Mouse (Mus musculus) heart, embryonic 14.5 days (tissue): Measurements from ENCODE around the gene Gdf1. TPM values are rescaled to one million over a fixed set of nuclear protein-coding genes. Genes with fewer than 3 reads are reported as not detected.
A peak's percentile ranks its signal among the peaks of the same experiment; 100 is the strongest.

Experiments
- ATAC-seq: fragments of 200-750 bp; cut with Nextera tagmentation; 2 replicates; pipeline ENCODE4 v1.8.0; 2017; ENCODE audit warnings: low read depth, moderate TSS enrichment; ENCODE audit not compliant: insufficient number of reproducible peaks, insufficient read depth, low FRiP score
- H3K27ac ChIP-seq, 2 experiments: fragments of 200-500 bp in 1 of 2; fragments of 300-500 bp in 1 of 2; sonication (generic) in 1 of 2; replicated peaks in 1 of 2; 2 replicates each; pipeline ENCODE4 v1.5.1; 2012 to 2014; ENCODE audit warnings: low read depth in 2 of 2, low read length in 2 of 2, control low read depth in 1 of 2, mild to moderate bottlenecking in 1 of 2, mixed read lengths in 1 of 2; ENCODE audit not compliant: control insufficient read depth in 1 of 2, insufficient read depth in 1 of 2
- H3K27me3 ChIP-seq: fragments of 300-500 bp; sonication (generic); 2 replicates; pipeline ENCODE4 v1.6.1; 2014; ENCODE audit warnings: mild to moderate bottlenecking, low read length, control low read depth; ENCODE audit not compliant: control insufficient read depth, insufficient read depth
- H3K36me3 ChIP-seq: fragments of 300-500 bp; sonication (generic); 2 replicates; pipeline ENCODE4 v1.6.1; 2014; ENCODE audit warnings: mild to moderate bottlenecking, control low read depth, low read length, mixed read lengths; ENCODE audit not compliant: control insufficient read depth, insufficient read depth
- H3K4me1 ChIP-seq, 2 experiments: fragments of 200-500 bp in 1 of 2; fragments of 300-500 bp in 1 of 2; sonication (generic) in 1 of 2; 2 replicates each; pipeline ENCODE4 v1.6.1; 2012 to 2014; ENCODE audit warnings: low read length in 2 of 2, control low read depth in 1 of 2, mixed read lengths in 1 of 2; ENCODE audit not compliant: control insufficient read depth in 2 of 2, insufficient read depth in 2 of 2
- H3K4me2 ChIP-seq: fragments of 300-500 bp; sonication (generic); 2 replicates; pipeline ENCODE4 v1.6.1; 2014; ENCODE audit warnings: mild to moderate bottlenecking, low read length
- H3K4me3 ChIP-seq, 2 experiments: fragments of 200-500 bp in 1 of 2; fragments of 300-500 bp in 1 of 2; sonication (generic) in 1 of 2; 2 replicates each; pipeline ENCODE4 v1.5.1; 2012 to 2014; ENCODE audit warnings: low read length in 2 of 2, mild to moderate bottlenecking in 2 of 2, control low read depth in 1 of 2, low read depth in 1 of 2, moderate library complexity in 1 of 2; ENCODE audit not compliant: control insufficient read depth in 1 of 2, insufficient read depth in 1 of 2
- H3K9ac ChIP-seq: fragments of 300-500 bp; sonication (generic); 2 replicates; pipeline ENCODE4 v1.6.1; 2014; ENCODE audit warnings: mild to moderate bottlenecking, low read length
- H3K9me3 ChIP-seq: fragments of 300-500 bp; sonication (generic); 2 replicates; pipeline ENCODE4 v1.6.1; 2016; ENCODE audit warnings: low read length, control low read depth; ENCODE audit not compliant: control insufficient read depth
- WGBS: fragments of 180-500 bp; shearing (Covaris S2); extraction: QIAGEN DNeasy Blood & Tissue Kit; methylation state at CpG from one replicate; pipeline ENCODE4 v1.1.7; 2014; 5-methylcytosine and 5-hydroxymethylcytosine counted together
- polyA plus RNA-seq: library from polyadenylated mRNA; unstranded; fragments of >200 nt; fragmentation: Nextera tagmentation; extraction: Ambion mirVana; gene quantifications from 2 replicates; pipeline ENCODE4 v1.2.1, GENCODE M21; 2014

Gdf1 gene
- polyA plus RNA-seq, 1 experiment from 2014 or later: 0.57 TPM

DNA sequence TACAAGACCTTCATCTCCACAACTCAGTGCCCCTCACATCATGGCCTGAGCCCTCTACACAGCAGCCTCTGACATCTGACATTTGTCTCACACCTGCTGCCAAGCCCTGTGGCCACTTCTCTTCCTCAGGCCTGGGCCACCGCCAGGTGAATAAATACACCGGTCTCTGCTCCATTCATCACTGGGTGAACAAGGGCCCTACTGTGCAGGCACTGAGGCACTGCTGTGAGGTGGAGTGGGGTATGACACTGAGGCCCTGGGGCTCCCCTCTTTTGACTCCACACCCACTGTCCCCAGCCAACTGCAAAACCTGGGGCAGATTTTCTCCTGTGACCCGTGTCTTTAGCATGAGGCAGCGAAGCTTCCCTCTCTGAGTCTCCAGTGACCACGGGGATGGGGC lies 37.0 kb downstream of the Gdf1 start:
- Histone ChIP-seq H3K36me3 (no peaks in the 10 kb centered on the region), H3K4me3 (no peak overlapping the region), H3K4me1 (peaks cover 0 to 3% of the 10 kb centered on the region in 2 experiments; a peak in 1 of 4 replicates), H3K9ac (no peak overlapping the region), H3K27ac (no peak overlapping the region), H3K9me3 (no peaks in the 10 kb centered on the region), H3K4me2 (no peak overlapping the region), H3K27me3 (0 out of 2 replicates have a peak, but pooled peaks cover under 1% of the 10 kb centered on the region)
- no peak for ATAC-seq
- WGBS: 79% methylated on average over 5 of the region's 5 CpGs

DNA sequence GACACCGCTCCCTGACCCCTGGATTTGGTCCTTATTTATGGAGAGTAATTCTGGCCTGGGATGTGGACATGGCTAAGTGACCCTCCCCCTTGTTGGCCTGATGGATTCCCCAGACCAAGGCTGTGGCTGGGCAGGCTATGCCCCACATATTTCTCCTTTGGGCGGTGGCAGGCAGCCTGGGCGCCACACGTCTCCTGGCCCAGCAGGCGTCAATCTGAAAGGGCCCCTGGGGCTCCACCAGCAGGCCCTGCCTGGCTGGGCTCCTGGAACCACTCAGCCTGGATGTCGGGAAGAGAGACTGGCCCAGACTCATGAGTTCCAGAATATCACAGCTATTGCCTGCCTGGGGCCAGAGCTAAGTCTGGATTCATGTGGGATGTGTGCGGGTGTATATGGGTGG lies 40.9 kb downstream of the Gdf1 start:
- Histone ChIP-seq H3K4me2 (no peak overlapping the region), H3K4me3 (no peak overlapping the region), H3K9me3 (0 out of 2 replicates have a peak, but pooled peaks cover 2% of the 10 kb centered on the region), H3K36me3 (no peaks in the 10 kb centered on the region), H3K27ac (no peak overlapping the region), H3K27me3 (peaks cover 35% of the 10 kb centered on the region), H3K4me1 (peaks cover 15 to 20% of the 10 kb centered on the region in 2 experiments; a peak in 3 of 4 replicates), H3K9ac (no peak overlapping the region)
- 66% methylated on average over 7 of the region's 7 CpGs for WGBS
- no peak for ATAC-seq

DNA sequence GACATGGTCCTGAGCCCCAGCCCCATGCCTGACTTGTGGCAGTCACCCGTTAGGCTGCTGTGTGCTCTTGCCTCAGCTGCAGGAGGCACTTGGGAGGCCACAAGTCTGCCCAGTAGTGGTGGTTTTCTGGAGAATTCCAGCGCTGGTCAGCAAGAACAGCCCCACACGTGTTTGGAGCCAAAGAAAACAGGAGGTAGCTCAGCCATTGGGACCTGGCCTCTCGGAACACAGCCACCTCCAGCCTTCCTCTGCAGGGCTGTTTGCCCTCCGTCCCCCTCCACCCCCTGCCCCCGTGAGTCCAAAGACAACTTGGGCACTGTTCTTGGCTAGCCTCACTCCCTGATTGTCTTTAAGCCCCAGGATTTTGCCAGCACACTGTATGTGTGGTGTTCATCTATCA lies 42.3 kb downstream of the Gdf1 start:
- H3K27ac ChIP-seq: peak overlapping the region; percentile 58 to 59
- peak; percentile 9; the same call in 1 of the 2 replicates for ATAC-seq
- no peak overlapping the region for H3K9ac ChIP-seq

DNA sequence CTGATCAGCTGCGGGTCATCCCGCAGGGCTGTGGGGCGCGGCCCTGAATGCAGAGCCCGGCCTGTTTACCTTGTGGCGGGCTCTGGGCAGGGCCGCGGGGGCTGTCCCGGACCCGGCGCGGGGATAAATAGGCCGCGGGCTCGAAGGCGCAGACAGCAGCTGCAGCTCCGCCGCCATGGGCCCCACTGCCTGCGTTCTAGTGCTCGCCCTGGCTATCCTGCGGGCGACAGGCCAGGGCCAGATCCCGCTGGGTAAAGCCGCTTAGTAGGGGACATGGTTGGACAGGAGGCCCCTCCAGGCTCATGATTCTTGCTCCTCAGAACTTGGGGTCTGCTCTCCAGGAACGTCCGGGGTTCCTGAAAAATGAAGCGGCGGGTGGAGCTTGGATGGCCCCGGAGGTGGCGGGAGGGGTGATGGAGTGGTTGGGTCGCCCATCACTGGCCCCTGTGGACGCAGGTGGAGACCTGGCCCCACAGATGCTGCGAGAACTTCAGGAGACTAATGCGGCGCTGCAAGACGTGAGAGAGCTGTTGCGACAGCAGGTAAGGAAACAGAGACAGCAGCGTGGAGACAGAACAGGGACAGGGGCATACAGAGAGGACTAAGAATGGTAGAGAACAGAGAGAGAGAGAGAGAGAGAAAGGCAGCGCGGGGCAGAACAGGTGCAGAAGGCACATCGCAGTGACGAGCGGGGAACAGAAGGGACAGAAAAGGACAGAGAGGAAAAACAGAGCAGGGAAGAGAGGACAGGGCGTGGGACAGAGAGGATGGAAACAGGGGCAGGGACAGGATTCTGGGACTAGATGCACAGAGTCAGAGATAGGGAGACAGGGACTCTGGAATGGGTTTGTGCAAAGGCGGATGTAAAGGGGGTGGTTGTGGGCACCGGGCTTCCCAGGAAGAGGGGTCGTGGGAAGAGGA lies 44.0 kb downstream of the Gdf1 start, which contains the start of gene Comp:
TSS of gene Comp (plus strand) at position 162 of the 921 bp plus-strand sequence.
- Histone ChIP-seq H3K27ac (peak within 1 kb of the TSS; percentile 42 to 59; a peak in 2 of 4 replicates), H3K4me3 (peak within 1 kb of the TSS; percentile 20 to 32), H3K4me1 (peaks cover 15 to 29% of the 10 kb centered on the region in 2 experiments; a peak in 3 of 4 replicates), H3K4me2 (peak within 1 kb of the TSS; percentile 62), H3K9ac (peak within 1 kb of the TSS; percentile 16; the same call in 1 of the 2 replicates), H3K9me3 (0 out of 2 replicates have a peak, but pooled peaks cover 2% of the 10 kb centered on the region), H3K27me3 (peaks cover 67% of the 10 kb centered on the region), H3K36me3 (no peaks in the 10 kb centered on the region)
- 5% methylated on average over 47 of the region's 47 CpGs for WGBS
- no peak for ATAC-seq

More for the DNA sequence above, 42.3 kb downstream of the Gdf1 start:
- Histone ChIP-seq H3K4me1 (peaks cover 15 to 29% of the 10 kb centered on the region in 2 experiments; a peak in 3 of 4 replicates), H3K4me2 (no peak overlapping the region), H3K36me3 (no peaks in the 10 kb centered on the region), H3K4me3 (no peak overlapping the region), H3K9me3 (0 out of 2 replicates have a peak, but pooled peaks cover 2% of the 10 kb centered on the region), H3K27me3 (peaks cover 50% of the 10 kb centered on the region)
- 47% methylated on average over 6 of the region's 6 CpGs for WGBS

DNA sequence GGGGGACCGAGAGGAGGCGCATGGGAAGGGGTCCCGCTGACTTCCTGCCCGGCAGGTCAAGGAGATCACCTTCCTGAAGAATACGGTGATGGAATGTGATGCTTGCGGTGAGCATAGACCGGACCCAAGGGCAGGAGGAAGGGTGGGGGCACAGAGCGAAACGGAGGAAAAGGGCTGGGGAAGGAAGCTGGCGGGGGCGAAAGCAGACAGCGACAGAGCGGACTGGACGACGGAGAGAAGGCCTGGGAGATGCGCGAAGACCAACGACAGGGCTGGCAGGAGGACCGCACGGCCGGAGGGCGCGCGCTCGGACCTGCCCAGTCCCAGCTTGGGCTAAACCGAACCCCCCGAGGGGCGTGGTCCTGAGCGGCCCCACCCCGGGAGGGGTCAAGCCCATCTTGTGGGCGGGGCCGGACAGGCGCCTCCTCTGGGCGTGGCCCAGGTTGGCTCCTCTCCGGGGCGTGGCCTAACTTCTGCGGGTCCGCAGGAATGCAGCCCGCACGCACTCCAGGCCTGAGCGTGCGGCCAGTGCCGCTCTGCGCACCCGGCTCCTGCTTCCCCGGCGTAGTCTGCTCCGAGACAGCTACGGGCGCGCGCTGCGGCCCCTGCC lies 44.8 kb downstream of the Gdf1 start:
- Histone ChIP-seq H3K27me3 (peaks cover 75% of the 10 kb centered on the region), H3K4me2 (peak overlapping the region; percentile 62), H3K4me1 (peaks cover 12 to 29% of the 10 kb centered on the region in 2 experiments; a peak in 3 of 4 replicates), H3K9ac (no peak overlapping the region), H3K27ac (no peak overlapping the region), H3K4me3 (peak overlapping the region; percentile 20 to 32), H3K9me3 (0 out of 2 replicates have a peak, but pooled peaks cover 2% of the 10 kb centered on the region), H3K36me3 (no peaks in the 10 kb centered on the region)
- ATAC-seq: peak; percentile 55
- WGBS: under 1% methylated on average over 48 of the region's 53 CpGs

DNA sequence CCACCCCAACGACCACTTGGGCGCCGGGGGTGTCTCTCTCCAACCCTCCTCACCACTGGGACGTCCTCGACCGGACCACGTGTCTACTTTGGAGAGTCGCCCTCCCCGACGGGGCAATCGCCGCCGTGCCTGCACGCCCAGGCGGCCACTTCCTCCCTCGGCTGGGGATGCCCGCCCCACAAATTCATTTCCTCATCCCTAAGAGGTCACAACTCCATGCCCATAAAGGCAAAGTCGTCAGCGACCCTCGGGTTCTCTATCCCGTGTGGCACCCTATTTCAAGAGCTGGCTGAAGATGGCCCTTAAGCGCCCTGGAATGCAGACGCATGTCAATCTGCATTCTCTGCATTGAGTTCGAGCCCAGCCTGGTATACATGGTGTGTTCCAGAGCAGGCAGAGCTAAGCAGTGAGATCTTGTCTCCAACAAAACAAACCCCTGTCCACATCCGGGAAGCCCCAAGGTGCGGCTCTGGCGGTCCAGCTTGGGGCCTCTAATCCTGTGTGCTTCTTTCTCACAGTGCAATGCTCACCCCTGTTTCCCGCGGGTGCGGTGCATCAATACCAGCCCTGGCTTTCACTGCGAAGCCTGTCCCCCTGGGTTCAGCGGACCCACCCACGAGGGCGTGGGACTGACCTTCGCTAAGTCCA lies 45.7 kb downstream of the Gdf1 start:
- H3K4me2 ChIP-seq: peak overlapping the region; percentile 62
- H3K4me1 ChIP-seq: peaks cover 12 to 29% of the 10 kb centered on the region in 2 experiments; a peak in 3 of 4 replicates
- H3K36me3 ChIP-seq: no peaks in the 10 kb centered on the region
- peaks cover 78% of the 10 kb centered on the region for H3K27me3 ChIP-seq
- WGBS: 7% methylated on average over 35 of the region's 35 CpGs
- H3K9ac ChIP-seq: no peak overlapping the region
- ATAC-seq: no peak
- no peak overlapping the region for H3K27ac ChIP-seq
- H3K9me3 ChIP-seq: 0 out of 2 replicates have a peak, but pooled peaks cover 2% of the 10 kb centered on the region
- peak overlapping the region in 1 of 2 experiments; percentile 32; a peak in 2 of 4 replicates for H3K4me3 ChIP-seq

DNA sequence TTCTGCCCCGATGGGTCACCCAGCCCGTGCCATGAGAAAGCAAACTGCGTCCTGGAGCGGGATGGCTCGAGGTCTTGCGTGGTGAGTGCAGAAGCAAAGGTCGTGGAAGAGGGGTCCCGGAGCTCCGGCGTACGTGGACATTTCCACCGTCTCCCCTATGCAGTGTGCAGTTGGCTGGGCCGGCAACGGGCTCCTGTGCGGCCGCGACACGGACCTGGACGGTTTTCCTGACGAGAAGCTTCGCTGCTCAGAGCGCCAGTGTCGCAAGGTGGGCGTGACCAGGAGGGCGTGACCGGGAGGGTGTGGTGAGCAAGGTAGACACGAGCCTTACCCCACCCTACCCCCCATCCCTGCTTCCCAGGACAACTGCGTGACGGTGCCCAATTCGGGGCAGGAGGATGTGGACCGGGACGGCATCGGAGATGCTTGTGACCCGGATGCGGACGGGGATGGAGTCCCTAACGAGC lies 46.7 kb downstream of the Gdf1 start:
- Histone ChIP-seq H3K9ac (no peak overlapping the region), H3K4me2 (peak overlapping the region; percentile 9; the same call in 1 of the 2 replicates)
- no peak for ATAC-seq

More for the DNA sequence above, 46.7 kb downstream of the Gdf1 start:
- Histone ChIP-seq H3K27me3 (peaks cover 82% of the 10 kb centered on the region), H3K36me3 (no peaks in the 10 kb centered on the region), H3K4me3 (no peak overlapping the region), H3K9me3 (0 out of 2 replicates have a peak, but pooled peaks cover 2% of the 10 kb centered on the region), H3K27ac (no peak overlapping the region), H3K4me1 (peaks cover 12 to 29% of the 10 kb centered on the region in 2 experiments; a peak in 3 of 4 replicates)
- 9% methylated on average over 37 of the region's 37 CpGs for WGBS
